Mouse (Mus musculus): ENCODE measurements around the gene Nes. TPM values are rescaled to one million over a fixed set of nuclear protein-coding genes. Genes with fewer than 3 reads are reported as not detected.
A peak's percentile ranks its signal among the peaks of the same experiment; 100 is the strongest.

Nes gene
- polyA plus RNA-seq (2015; fragmentation: Nextera tagmentation; extraction: Ambion mirVana) = 7.7 and 10.2 TPM in 2 replicates

GRCm38 (mm10) chr3:87970939-87971488, at the start of gene Nes:
TSS of gene Nes (plus strand) at chr3:87971078.
- Histone ChIP-seq H3K4me3 (replicated peaks; ENCODE audit: low read length) (peak within 1 kb of the TSS; percentile 63), H3K36me3 (ENCODE audit: control insufficient read depth, insufficient read depth, low read length) (no peaks in the 10 kb centered on the region), H3K9ac (ENCODE audit: low read length) (peak within 1 kb of the TSS; percentile 81), H3K9me3 (replicated peaks; ENCODE audit: control insufficient read depth, low read length) (no peaks in the 10 kb centered on the region), H3K27me3 (ENCODE audit: control insufficient read depth, insufficient read depth, low read length) (peaks cover 20% of the 10 kb centered on the region), H3K27ac (ENCODE audit: low read length) (peak within 1 kb of the TSS; percentile 64), H3K4me2 (ENCODE audit: low read depth, low read length) (peak within 1 kb of the TSS; percentile 92), H3K4me1 (ENCODE audit: control insufficient read depth, insufficient read depth, low read length) (peaks cover 43% of the 10 kb centered on the region)
- ATAC-seq (ENCODE audit: insufficient read depth, low FRiP score) = peak; percentile 57
- under 1% methylated on average over 44 of the region's 44 CpGs for WGBS

- peaks cover 32% of the 10 kb centered on the region for H3K36me3 ChIP-seq (ENCODE audit: control insufficient read depth, insufficient read depth, low read length)
- ATAC-seq (ENCODE audit: insufficient read depth, low FRiP score) = no peak
- no peak overlapping the region for H3K27ac ChIP-seq (ENCODE audit: low read length)
- H3K27me3 ChIP-seq (ENCODE audit: control insufficient read depth, insufficient read depth, low read length) = no peaks in the 10 kb centered on the region
- H3K9me3 ChIP-seq (replicated peaks; ENCODE audit: control insufficient read depth, low read length) = no peaks in the 10 kb centered on the region
- peaks cover 5% of the 10 kb centered on the region for H3K4me1 ChIP-seq (ENCODE audit: control insufficient read depth, insufficient read depth, low read length)
- 89% methylated on average over 7 of the region's 7 CpGs for WGBS
- no peak overlapping the region for H3K9ac ChIP-seq (ENCODE audit: low read length)
- H3K4me3 ChIP-seq (replicated peaks; ENCODE audit: low read length) = no peak overlapping the region
- H3K4me2 ChIP-seq (ENCODE audit: low read depth, low read length) = no peak overlapping the region
Observed at GRCm38 (mm10) chr3:87924996-87925395, 45.9 kb upstream of the Nes start.

- Histone ChIP-seq H3K4me1 (ENCODE audit: control insufficient read depth, insufficient read depth, low read length) (peaks cover 15% of the 10 kb centered on the region), H3K9me3 (replicated peaks; ENCODE audit: control insufficient read depth, low read length) (no peaks in the 10 kb centered on the region), H3K4me3 (replicated peaks; ENCODE audit: low read length) (no peak overlapping the region), H3K27me3 (ENCODE audit: control insufficient read depth, insufficient read depth, low read length) (no peaks in the 10 kb centered on the region), H3K27ac (ENCODE audit: low read length) (no peak overlapping the region), H3K9ac (ENCODE audit: low read length) (no peak overlapping the region), H3K4me2 (ENCODE audit: low read depth, low read length) (no peak overlapping the region), H3K36me3 (ENCODE audit: control insufficient read depth, insufficient read depth, low read length) (peaks cover 27% of the 10 kb centered on the region)
- WGBS = 88% methylated on average over 5 of the region's 5 CpGs
- ATAC-seq (ENCODE audit: insufficient read depth, low FRiP score) = no peak
Observed at GRCm38 (mm10) chr3:87927452-87927851, 43.4 kb upstream of the Nes start.

- H3K4me3 ChIP-seq (replicated peaks; ENCODE audit: low read length) = peak overlapping the region; percentile 96
- peak overlapping the region; percentile 95 for H3K9ac ChIP-seq (ENCODE audit: low read length)
- H3K4me2 ChIP-seq (ENCODE audit: low read depth, low read length) = peak overlapping the region; percentile 71
- H3K27ac ChIP-seq (ENCODE audit: low read length) = peak overlapping the region; percentile 91
- ATAC-seq (ENCODE audit: insufficient read depth, low FRiP score) = peak; percentile 22; the same call in 1 of the 2 replicates
- H3K36me3 ChIP-seq (ENCODE audit: control insufficient read depth, insufficient read depth, low read length) = peaks cover 17% of the 10 kb centered on the region
- no peaks in the 10 kb centered on the region for H3K27me3 ChIP-seq (ENCODE audit: control insufficient read depth, insufficient read depth, low read length)
- peaks cover 17% of the 10 kb centered on the region for H3K4me1 ChIP-seq (ENCODE audit: control insufficient read depth, insufficient read depth, low read length)
- 5% methylated on average over 26 of the region's 26 CpGs for WGBS
- no peaks in the 10 kb centered on the region for H3K9me3 ChIP-seq (replicated peaks; ENCODE audit: control insufficient read depth, low read length)
Observed at GRCm38 (mm10) chr3:87929341-87930077, 41.4 kb upstream of the Nes start.

GRCm38 (mm10) chr3:87930078-87930795, 40.6 kb upstream of the Nes start, which contains the start of the genes Isg20l2 and Rrnad1:
TSS of gene Isg20l2 (plus strand) at chr3:87930314.
TSS of gene Rrnad1 (minus strand) at chr3:87930717.
- peak within 1 kb of the TSS; percentile 71 for H3K4me2 ChIP-seq (ENCODE audit: low read depth, low read length)
- H3K9me3 ChIP-seq (replicated peaks; ENCODE audit: control insufficient read depth, low read length) = no peaks in the 10 kb centered on the region
- H3K4me3 ChIP-seq (replicated peaks; ENCODE audit: low read length) = peak within 1 kb of the TSS; percentile 96
- H3K9ac ChIP-seq (ENCODE audit: low read length) = peak within 1 kb of the TSS; percentile 95
- under 1% methylated on average over 55 of the region's 78 CpGs for WGBS
- ATAC-seq (ENCODE audit: insufficient read depth, low FRiP score) = peak; percentile 98
- H3K36me3 ChIP-seq (ENCODE audit: control insufficient read depth, insufficient read depth, low read length) = peaks cover 16% of the 10 kb centered on the region
- H3K27ac ChIP-seq (ENCODE audit: low read length) = peak within 1 kb of the TSS; percentile 91
- no peaks in the 10 kb centered on the region for H3K27me3 ChIP-seq (ENCODE audit: control insufficient read depth, insufficient read depth, low read length)
- H3K4me1 ChIP-seq (ENCODE audit: control insufficient read depth, insufficient read depth, low read length) = peaks cover 17% of the 10 kb centered on the region

- H3K4me1 ChIP-seq (ENCODE audit: control insufficient read depth, insufficient read depth, low read length) = peaks cover 16% of the 10 kb centered on the region
- no peaks in the 10 kb centered on the region for H3K27me3 ChIP-seq (ENCODE audit: control insufficient read depth, insufficient read depth, low read length)
- ATAC-seq (ENCODE audit: insufficient read depth, low FRiP score) = no peak
- no peaks in the 10 kb centered on the region for H3K9me3 ChIP-seq (replicated peaks; ENCODE audit: control insufficient read depth, low read length)
- peaks cover 14% of the 10 kb centered on the region; the same call in 1 of the 2 replicates for H3K36me3 ChIP-seq (ENCODE audit: control insufficient read depth, insufficient read depth, low read length)
- no peak overlapping the region for H3K4me2 ChIP-seq (ENCODE audit: low read depth, low read length)
- WGBS = 84% methylated on average over 5 of the region's 5 CpGs
- 0 out of 2 replicates have a peak overlapping the region, but pooled peaks have one; percentile 14 for H3K9ac ChIP-seq (ENCODE audit: low read length)
- H3K27ac ChIP-seq (ENCODE audit: low read length) = no peak overlapping the region
- H3K4me3 ChIP-seq (replicated peaks; ENCODE audit: low read length) = no peak overlapping the region
Observed at GRCm38 (mm10) chr3:87934026-87934425, 36.9 kb upstream of the Nes start.

GRCm38 (mm10) chr3:87934501-87934900, 36.4 kb upstream of the Nes start:
- no peak overlapping the region for H3K4me2 ChIP-seq (ENCODE audit: low read depth, low read length)
- no peak for ATAC-seq (ENCODE audit: insufficient read depth, low FRiP score)
- H3K9ac ChIP-seq (ENCODE audit: low read length) = no peak overlapping the region
- H3K36me3 ChIP-seq (ENCODE audit: control insufficient read depth, insufficient read depth, low read length) = peaks cover 19% of the 10 kb centered on the region; the same call in 1 of the 2 replicates
- H3K4me3 ChIP-seq (replicated peaks; ENCODE audit: low read length) = no peak overlapping the region
- H3K4me1 ChIP-seq (ENCODE audit: control insufficient read depth, insufficient read depth, low read length) = peaks cover 13% of the 10 kb centered on the region
- H3K27me3 ChIP-seq (ENCODE audit: control insufficient read depth, insufficient read depth, low read length) = no peaks in the 10 kb centered on the region
- no peaks in the 10 kb centered on the region for H3K9me3 ChIP-seq (replicated peaks; ENCODE audit: control insufficient read depth, low read length)
- no peak overlapping the region for H3K27ac ChIP-seq (ENCODE audit: low read length)
- 74% methylated on average over 4 of the region's 4 CpGs for WGBS

GRCm38 (mm10) chr3:87935201-87935600, 35.7 kb upstream of the Nes start:
- 76% methylated on average over 4 of the region's 4 CpGs for WGBS
- H3K4me2 ChIP-seq (ENCODE audit: low read depth, low read length) = no peak overlapping the region
- H3K4me3 ChIP-seq (replicated peaks; ENCODE audit: low read length) = no peak overlapping the region
- H3K27me3 ChIP-seq (ENCODE audit: control insufficient read depth, insufficient read depth, low read length) = no peaks in the 10 kb centered on the region
- H3K36me3 ChIP-seq (ENCODE audit: control insufficient read depth, insufficient read depth, low read length) = peaks cover 21% of the 10 kb centered on the region; the same call in 1 of the 2 replicates
- no peak overlapping the region for H3K27ac ChIP-seq (ENCODE audit: low read length)
- no peak overlapping the region for H3K9ac ChIP-seq (ENCODE audit: low read length)
- no peaks in the 10 kb centered on the region for H3K9me3 ChIP-seq (replicated peaks; ENCODE audit: control insufficient read depth, low read length)
- ATAC-seq (ENCODE audit: insufficient read depth, low FRiP score) = no peak
- H3K4me1 ChIP-seq (ENCODE audit: control insufficient read depth, insufficient read depth, low read length) = peaks cover 13% of the 10 kb centered on the region

Measured in stomach, embryonic 16.5 days (tissue).